Comparison of ENCODE assay signal across 21 mouse cellular contexts in the genomic region with DNA sequence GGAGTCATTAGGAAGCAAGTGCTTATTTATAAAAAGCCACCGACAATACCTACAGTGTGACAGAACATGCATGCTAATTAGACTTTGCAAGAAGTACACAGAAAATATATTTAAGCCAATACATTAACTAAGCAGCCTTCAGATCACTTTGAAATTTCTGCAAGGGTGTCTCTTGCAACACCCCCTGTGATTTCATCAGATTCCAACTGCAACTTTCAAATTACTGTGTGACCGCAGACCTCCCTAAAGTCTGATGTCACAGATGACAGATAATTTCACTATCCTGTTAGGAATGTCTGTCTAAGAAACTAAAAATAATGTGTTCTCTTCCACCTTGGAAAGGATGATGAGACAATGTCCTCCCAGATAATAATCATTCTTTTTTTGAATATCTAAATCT. TPM values are rescaled to one million over a fixed set of nuclear protein-coding genes. Genes with fewer than 3 reads are reported as not detected.
DNase-seq lines count a peak whose midpoint lies in the region; ATAC-seq and TF ChIP-seq lines count a peak whose summit lies in the region.
"Had no signal": no experiment of that assay in that cellular context is flagged by ENCODE, and none has a peak within 500 bp of the region (broad histone marks: within the 10 kb centered on the region; RNA-seq: fewer than 3 reads in every experiment).

No protein-coding gene starts in this region.

- H3K4me3 ChIP-seq in lung, postnatal 0 days (ENCODE audit: low read depth, low read length): no peak overlapping the region
- H3K4me3 ChIP-seq in G1E (ENCODE audit: low read depth, low read length): peak overlapping the region; percentile 11; the same call in 1 of the 2 replicates
- H3K4me3 ChIP-seq: embryonic facial prominence, embryonic 12.5 days; forebrain, embryonic 12.5 days; heart, embryonic 12.5 days; intestine, embryonic 15.5 days had no signal

- 86% methylated on average over 2 of the region's 2 CpGs for WGBS in lung, postnatal 0 days

- H3K9ac ChIP-seq in lung, postnatal 0 days (replicated peaks; ENCODE audit: low read depth): no peak overlapping the region
- H3K9ac ChIP-seq: embryonic facial prominence, embryonic 12.5 days; forebrain, embryonic 12.5 days; forebrain, postnatal 0 days; heart, embryonic 12.5 days; intestine, embryonic 15.5 days had no signal

- no peaks in the 10 kb centered on the region for H3K4me1 ChIP-seq in lung, postnatal 0 days (ENCODE audit: insufficient read depth, low read depth, low read length)
- peaks cover 64% of the 10 kb centered on the region for H3K4me1 ChIP-seq in G1E (ENCODE audit: insufficient read depth, low read depth, low read length)

- intact Hi-C loops in heart, postnatal 25 days (cut with DNase I): no loop called here

- H3K9me3 ChIP-seq in lung, postnatal 0 days (ENCODE audit: low read length): no peaks in the 10 kb centered on the region
- no peaks in the 10 kb centered on the region for H3K9me3 ChIP-seq in G1E (replicated peaks)
- H3K9me3 ChIP-seq: embryonic facial prominence, embryonic 12.5 days; forebrain, embryonic 12.5 days; heart, embryonic 12.5 days; intestine, embryonic 15.5 days had no signal

- no peaks in the 10 kb centered on the region for H3K36me3 ChIP-seq in lung, postnatal 0 days (ENCODE audit: insufficient read depth, low read length)
- H3K36me3 ChIP-seq in G1E (replicated peaks): no peaks in the 10 kb centered on the region
- H3K36me3 ChIP-seq: embryonic facial prominence, embryonic 12.5 days; forebrain, embryonic 12.5 days; heart, embryonic 12.5 days; intestine, embryonic 15.5 days had no signal

- no peak for TF ChIP-seq EP300 in lung, postnatal 0 days (IDR thresholded peaks at IDR 0.05)

- peak; percentile 21 for DNase-seq in lung, postnatal 36 days
- DNase-seq in lung, postnatal 0 days (ENCODE audit: low spot score): no peak
- DNase-seq in G1E (ENCODE audit: low spot score): no peak
- no peak for DNase-seq in heart, postnatal 25 days (ENCODE audit: low spot score)
- DNase-seq in neural tube, embryonic 10.5 days (ENCODE audit: extremely low spot score, low spot score): no peak
- DNase-seq in cerebellum, adult 9-11 months: no peak
- DNase-seq: adrenal gland, postnatal 36 days; cerebellum, adult 11 months; cerebellum, adult 8-10 months; cerebellum, postnatal 25 days; forebrain, postnatal 0 days; gastrocnemius, postnatal 14 days; heart, postnatal 36 days; kidney, adult 2 months had no signal

- no peak overlapping the region for H3K27ac ChIP-seq in lung, postnatal 0 days (ENCODE audit: low read length)
- H3K27ac ChIP-seq: embryonic facial prominence, embryonic 12.5 days; forebrain, embryonic 12.5 days; hindbrain, postnatal 0 days; intestine, embryonic 15.5 days had no signal

- no peak for TF ChIP-seq CTCF in lung, postnatal 0 days (IDR thresholded peaks at IDR 0.05)
- no peak for TF ChIP-seq CTCF in G1E (IDR thresholded peaks at IDR 0.05; ENCODE audit: low read depth, low read length)

- ATAC-seq in lung, postnatal 0 days: no peak
- no peak for ATAC-seq in G1E (ENCODE audit: extremely low read depth, insufficient number of reproducible peaks, low FRiP score, poor library complexity, severe bottlenecking)
- ATAC-seq in granulocyte monocyte progenitor cell, adult 5-6 weeks (replicated peaks; ENCODE audit: poor library complexity, severe bottlenecking): peak; percentile 92
- ATAC-seq: forebrain, postnatal 0 days; hindbrain, postnatal 0 days; intestine, embryonic 15.5 days had no signal

- no peak overlapping the region for H3K4me2 ChIP-seq in lung, postnatal 0 days (replicated peaks; ENCODE audit: low read depth, low read length)
- H3K4me2 ChIP-seq: embryonic facial prominence, embryonic 12.5 days; forebrain, embryonic 12.5 days; heart, embryonic 12.5 days; intestine, embryonic 15.5 days had no signal

- H3K27me3 ChIP-seq in lung, postnatal 0 days (replicated peaks; ENCODE audit: insufficient read depth, low read length): no peaks in the 10 kb centered on the region
- no peaks in the 10 kb centered on the region for H3K27me3 ChIP-seq in G1E (ENCODE audit: insufficient read depth, low read length)
- H3K27me3 ChIP-seq: CH12.LX; embryonic facial prominence, embryonic 12.5 days; forebrain, embryonic 12.5 days; heart, embryonic 12.5 days; intestine, embryonic 15.5 days had no signal

RNA-seq across cellular contexts. Expression of a gene that starts 44.4 kb away (rescaled TPM):
- polyA plus RNA-seq in lung, postnatal 0 days (2015; fragmentation: Nextera tagmentation; extraction: Ambion mirVana): 21.1 and 23.0 TPM in 2 replicates
- total RNA-seq in G1E (2014; fragmentation: Nextera tagmentation) (91.4 and 101 TPM in 2 replicates), G1E (2017) (125 and 127 TPM in 2 replicates)
- 88.6 and 89.7 TPM in 2 replicates for polyA plus RNA-seq in G1E (2012)
- total RNA-seq in granulocyte monocyte progenitor cell, adult 5-6 weeks (2014; fragmentation: Nextera tagmentation): 5.3 and 8.8 TPM in 2 replicates
- total RNA-seq in granulocyte monocyte progenitor cell, adult 5-6 weeks (2017): 5.6 and 6.6 TPM in 2 replicates
- 10 to 100 TPM; 29.1 to 42.5 TPM for total RNA-seq in heart, postnatal 25 days (2021)
